Mouse (Mus musculus): ENCODE data around the gene Cpne4. TPM values are rescaled to one million over a fixed set of nuclear protein-coding genes. Genes with fewer than 3 reads are reported as not detected.

The Cpne4 gene
- polyA plus RNA-seq, 1 experiment from 2014 or later, result 2.7 TPM

- H3K4me3 ChIP-seq, result no peak overlapping the region
- H3K9me3 ChIP-seq, result no peaks in the 10 kb centered on the region
- no peaks in the 10 kb centered on the region for H3K36me3 ChIP-seq
- no peaks in the 10 kb centered on the region for H3K27me3 ChIP-seq
- H3K4me1 ChIP-seq, result no peaks in the 10 kb centered on the region
- no peak overlapping the region for H3K9ac ChIP-seq
- no peak overlapping the region for H3K4me2 ChIP-seq (replicated peaks)
- WGBS, result 94% methylated on average over 2 of the region's 2 CpGs
- no peak for ATAC-seq (ENCODE audit: insufficient number of reproducible peaks, insufficient read depth, low FRiP score, low TSS enrichment)
- no peak overlapping the region for H3K27ac ChIP-seq
Observed at GRCm38 (mm10) chr9:104981934-104982548, 435.0 kb downstream of the Cpne4 start.

GRCm38 (mm10) chr9:104998225-104998624 lies 451.1 kb downstream of the Cpne4 start:
- Histone ChIP-seq H3K4me2 (replicated peaks) (no peak overlapping the region), H3K4me3 (no peak overlapping the region), H3K27ac (no peak overlapping the region), H3K27me3 (no peaks in the 10 kb centered on the region), H3K9me3 (no peaks in the 10 kb centered on the region), H3K36me3 (no peaks in the 10 kb centered on the region), H3K9ac (no peak overlapping the region), H3K4me1 (no peaks in the 10 kb centered on the region)
- 62% methylated on average over 1 of the region's 1 CpGs for WGBS
- no peak for ATAC-seq (ENCODE audit: insufficient number of reproducible peaks, insufficient read depth, low FRiP score, low TSS enrichment)

- no peak overlapping the region for H3K4me3 ChIP-seq
- H3K36me3 ChIP-seq, result no peaks in the 10 kb centered on the region
- no peak overlapping the region for H3K4me2 ChIP-seq (replicated peaks)
- no peak overlapping the region for H3K27ac ChIP-seq
- no peaks in the 10 kb centered on the region; the same call in 1 of the 2 replicates for H3K4me1 ChIP-seq
- no peaks in the 10 kb centered on the region for H3K27me3 ChIP-seq
- no peaks in the 10 kb centered on the region for H3K9me3 ChIP-seq
- WGBS, result 15% methylated on average over 2 of the region's 2 CpGs
- ATAC-seq (ENCODE audit: insufficient number of reproducible peaks, insufficient read depth, low FRiP score, low TSS enrichment), result no peak
- H3K9ac ChIP-seq, result no peak overlapping the region
Observed at GRCm38 (mm10) chr9:105010721-105011120, 463.6 kb downstream of the Cpne4 start.

- Histone ChIP-seq H3K36me3 (no peaks in the 10 kb centered on the region), H3K27ac (no peak overlapping the region), H3K27me3 (no peaks in the 10 kb centered on the region), H3K9ac (no peak overlapping the region), H3K4me2 (replicated peaks) (no peak overlapping the region), H3K4me1 (no peaks in the 10 kb centered on the region), H3K4me3 (no peak overlapping the region), H3K9me3 (no peaks in the 10 kb centered on the region)
- no peak for ATAC-seq (ENCODE audit: insufficient number of reproducible peaks, insufficient read depth, low FRiP score, low TSS enrichment)
- 90% methylated on average over 7 of the region's 7 CpGs for WGBS
Observed at GRCm38 (mm10) chr9:105018186-105018585, 471.1 kb downstream of the Cpne4 start.

DNA sequence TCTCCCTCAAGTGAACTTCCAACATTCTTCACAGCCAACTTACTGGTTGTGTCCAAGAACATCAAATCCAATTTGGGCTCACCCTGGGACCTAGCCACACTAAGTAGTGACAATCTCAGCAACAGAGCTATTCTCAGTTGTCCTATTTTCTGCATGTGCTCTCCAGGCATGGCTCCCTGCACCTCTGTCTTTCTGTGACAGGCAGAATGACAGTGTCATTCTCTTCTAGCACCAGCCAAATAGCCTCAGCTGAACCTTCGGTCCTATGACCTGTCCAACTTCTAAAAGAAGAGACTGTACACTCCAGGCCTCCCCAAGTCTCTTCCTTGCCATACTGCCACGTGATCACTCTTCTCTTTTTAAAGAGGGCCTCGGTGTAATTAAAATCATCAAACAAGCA lies 481.2 kb downstream of the Cpne4 start:
- no peak for ATAC-seq (ENCODE audit: insufficient number of reproducible peaks, insufficient read depth, low FRiP score, low TSS enrichment)
- Histone ChIP-seq H3K9ac (no peak overlapping the region), H3K4me2 (replicated peaks) (no peak overlapping the region), H3K4me1 (no peaks in the 10 kb centered on the region), H3K27ac (no peak overlapping the region), H3K9me3 (no peaks in the 10 kb centered on the region), H3K4me3 (no peak overlapping the region), H3K27me3 (no peaks in the 10 kb centered on the region), H3K36me3 (no peaks in the 10 kb centered on the region)
- WGBS, result 74% methylated on average over 3 of the region's 3 CpGs

DNA sequence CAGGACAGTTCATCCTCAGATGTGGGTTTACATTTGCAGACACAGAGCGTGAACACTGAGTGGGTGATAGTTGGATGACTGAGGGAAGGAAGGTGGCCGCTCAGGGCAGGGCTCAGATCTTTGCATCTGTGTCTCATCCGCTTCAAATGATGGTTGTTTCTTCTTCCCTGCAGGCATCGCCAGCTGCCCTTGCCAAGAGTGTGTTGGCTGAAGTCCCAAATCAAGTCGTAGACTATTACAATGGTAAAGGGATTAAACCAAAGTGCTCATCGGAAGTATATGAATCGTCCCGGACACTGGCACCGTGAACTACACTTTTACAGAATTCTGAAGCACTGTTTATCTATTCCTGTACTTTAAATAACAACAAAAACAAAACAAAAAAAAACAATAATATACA lies 485.5 kb downstream of the Cpne4 start:
- H3K4me2 ChIP-seq (replicated peaks), result no peak overlapping the region
- ATAC-seq (ENCODE audit: insufficient number of reproducible peaks, insufficient read depth, low FRiP score, low TSS enrichment), result no peak
- no peak overlapping the region for H3K4me3 ChIP-seq
- H3K9ac ChIP-seq, result no peak overlapping the region
- no peaks in the 10 kb centered on the region for H3K27me3 ChIP-seq
- no peaks in the 10 kb centered on the region for H3K4me1 ChIP-seq
- no peaks in the 10 kb centered on the region for H3K36me3 ChIP-seq
- no peaks in the 10 kb centered on the region for H3K9me3 ChIP-seq
- WGBS, result 90% methylated on average over 9 of the region's 9 CpGs
- no peak overlapping the region for H3K27ac ChIP-seq

DNA sequence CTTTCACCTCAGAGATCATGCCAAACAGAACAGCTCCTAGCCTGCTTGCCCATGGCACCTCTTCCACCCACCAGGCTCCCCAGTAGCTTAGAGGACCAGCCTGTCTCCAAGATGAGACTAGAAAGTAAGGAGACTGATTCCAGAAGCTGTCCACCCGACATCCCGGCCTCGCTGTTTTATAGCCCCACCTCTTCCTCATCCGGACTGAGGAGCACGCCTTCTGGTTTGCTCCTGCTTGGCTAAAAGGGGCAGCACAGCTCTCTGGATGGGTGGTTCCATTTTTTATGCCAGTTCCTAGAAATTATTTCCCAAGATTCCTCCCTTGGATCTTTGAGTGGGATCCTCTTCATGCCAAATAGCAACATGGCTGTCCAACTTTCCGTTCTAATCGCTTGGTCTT lies 486.6 kb downstream of the Cpne4 start:
- Histone ChIP-seq H3K9me3 (no peaks in the 10 kb centered on the region), H3K4me3 (no peak overlapping the region), H3K4me2 (replicated peaks) (no peak overlapping the region), H3K27me3 (no peaks in the 10 kb centered on the region), H3K4me1 (no peaks in the 10 kb centered on the region), H3K36me3 (no peaks in the 10 kb centered on the region), H3K27ac (no peak overlapping the region), H3K9ac (no peak overlapping the region)
- no peak for ATAC-seq (ENCODE audit: insufficient number of reproducible peaks, insufficient read depth, low FRiP score, low TSS enrichment)
- WGBS, result 92% methylated on average over 7 of the region's 7 CpGs

DNA sequence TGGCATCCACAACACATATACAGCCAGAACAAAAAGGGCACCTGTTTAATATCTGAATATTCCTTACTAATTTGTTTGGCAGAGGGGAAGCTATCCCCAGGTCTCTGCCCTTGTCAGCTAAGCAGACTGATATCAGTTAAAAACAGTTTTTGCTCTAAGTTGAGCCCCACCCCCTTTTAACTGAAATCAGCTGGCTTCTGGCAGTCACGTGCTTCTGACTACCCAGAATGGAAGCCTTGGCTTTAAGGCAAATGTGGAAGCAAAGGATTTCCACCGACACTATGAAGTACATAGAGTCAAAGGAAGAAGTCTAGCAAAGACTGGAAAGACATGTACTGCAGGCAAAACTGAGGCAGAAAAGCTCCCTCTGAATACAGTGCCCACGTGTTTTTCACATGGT lies 490.8 kb downstream of the Cpne4 start:
- no peak overlapping the region for H3K4me2 ChIP-seq (replicated peaks)
- H3K27me3 ChIP-seq, result no peaks in the 10 kb centered on the region
- no peak for ATAC-seq (ENCODE audit: insufficient number of reproducible peaks, insufficient read depth, low FRiP score, low TSS enrichment)
- WGBS, result 71% methylated on average over 3 of the region's 3 CpGs
- no peak overlapping the region for H3K9ac ChIP-seq
- H3K36me3 ChIP-seq, result no peaks in the 10 kb centered on the region
- no peaks in the 10 kb centered on the region for H3K4me1 ChIP-seq
- no peak overlapping the region for H3K27ac ChIP-seq
- H3K9me3 ChIP-seq, result no peaks in the 10 kb centered on the region
- no peak overlapping the region for H3K4me3 ChIP-seq

- Histone ChIP-seq H3K36me3 (no peaks in the 10 kb centered on the region), H3K4me1 (no peaks in the 10 kb centered on the region), H3K27ac (no peak overlapping the region), H3K4me3 (no peak overlapping the region), H3K9me3 (no peaks in the 10 kb centered on the region), H3K27me3 (no peaks in the 10 kb centered on the region), H3K9ac (no peak overlapping the region), H3K4me2 (replicated peaks) (no peak overlapping the region)
- ATAC-seq (ENCODE audit: insufficient number of reproducible peaks, insufficient read depth, low FRiP score, low TSS enrichment), result no peak
- WGBS, result 71% methylated on average over 7 of the region's 7 CpGs
Observed at GRCm38 (mm10) chr9:105046014-105046413, 498.9 kb downstream of the Cpne4 start.

- Histone ChIP-seq H3K36me3 (no peaks in the 10 kb centered on the region), H3K9me3 (no peaks in the 10 kb centered on the region), H3K4me1 (no peaks in the 10 kb centered on the region), H3K9ac (no peak overlapping the region), H3K4me2 (replicated peaks) (no peak overlapping the region), H3K4me3 (no peak overlapping the region), H3K27me3 (no peaks in the 10 kb centered on the region), H3K27ac (no peak overlapping the region)
- no peak for ATAC-seq (ENCODE audit: insufficient number of reproducible peaks, insufficient read depth, low FRiP score, low TSS enrichment)
- WGBS, result 69% methylated on average over 10 of the region's 10 CpGs
Observed at GRCm38 (mm10) chr9:105048351-105048750, 501.3 kb downstream of the Cpne4 start.

DNA sequence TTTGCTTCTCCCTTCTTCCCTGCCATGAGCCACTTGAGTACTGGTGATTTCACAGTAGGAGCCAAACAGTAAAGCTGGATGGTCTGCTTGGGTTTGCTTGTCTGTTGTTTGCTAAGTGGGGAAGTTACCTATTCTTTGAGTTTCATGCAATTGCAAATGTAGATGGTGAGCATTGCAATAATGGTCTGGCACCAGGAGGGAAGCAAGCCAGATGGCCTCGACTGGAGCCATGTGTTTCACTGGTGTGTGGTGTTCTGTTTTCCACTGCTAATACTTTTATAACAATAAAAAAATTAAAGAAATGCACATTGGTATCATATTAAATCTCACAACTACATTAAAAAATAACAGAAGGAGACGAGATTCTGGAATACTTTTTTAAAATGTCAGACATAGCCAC lies 502.6 kb downstream of the Cpne4 start:
- ATAC-seq (ENCODE audit: insufficient number of reproducible peaks, insufficient read depth, low FRiP score, low TSS enrichment), result no peak

DNA sequence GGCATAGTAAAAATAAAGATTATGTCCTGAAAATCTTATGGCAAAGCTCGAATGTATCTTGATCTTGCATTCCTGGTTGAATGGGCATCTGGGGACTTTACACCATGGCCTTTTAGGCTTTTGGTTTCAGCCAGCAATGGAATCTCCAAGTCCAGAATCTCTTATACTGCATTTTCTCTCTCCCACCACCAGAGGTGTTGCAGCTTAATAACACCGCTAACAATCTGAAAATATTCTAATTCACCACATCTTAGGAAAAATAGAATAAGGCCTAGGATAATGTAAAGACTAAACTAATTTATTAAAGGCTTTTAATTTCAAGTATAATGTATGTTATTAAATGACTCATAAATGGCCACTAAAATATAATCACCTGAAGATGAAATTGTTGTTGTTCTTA lies 503.2 kb downstream of the Cpne4 start:
- no peak for ATAC-seq (ENCODE audit: insufficient number of reproducible peaks, insufficient read depth, low FRiP score, low TSS enrichment)
- Histone ChIP-seq H3K27ac (no peak overlapping the region), H3K36me3 (0 out of 2 replicates have a peak, but pooled peaks cover 6% of the 10 kb centered on the region), H3K4me3 (no peak overlapping the region), H3K9ac (no peak overlapping the region), H3K4me2 (replicated peaks) (no peak overlapping the region), H3K4me1 (peaks cover 5% of the 10 kb centered on the region; the same call in 1 of the 2 replicates), H3K9me3 (no peaks in the 10 kb centered on the region), H3K27me3 (no peaks in the 10 kb centered on the region)
- WGBS, result 59% methylated on average over 2 of the region's 2 CpGs

More for the DNA sequence above, 502.6 kb downstream of the Cpne4 start:
- 0 out of 2 replicates have a peak, but pooled peaks cover 1% of the 10 kb centered on the region for H3K36me3 ChIP-seq
- H3K4me1 ChIP-seq, result peaks cover 5% of the 10 kb centered on the region; the same call in 1 of the 2 replicates
- H3K4me3 ChIP-seq, result no peak overlapping the region
- no peak overlapping the region for H3K27ac ChIP-seq
- H3K27me3 ChIP-seq, result no peaks in the 10 kb centered on the region
- H3K9ac ChIP-seq, result no peak overlapping the region
- H3K4me2 ChIP-seq (replicated peaks), result no peak overlapping the region
- 45% methylated on average over 2 of the region's 2 CpGs for WGBS
- no peaks in the 10 kb centered on the region for H3K9me3 ChIP-seq

Measured in embryonic facial prominence, embryonic 12.5 days (tissue).